Mouse (Mus musculus) midbrain, postnatal 0 days (tissue): ENCODE data around the gene Nr1h5. TPM values are rescaled to one million over a fixed set of nuclear protein-coding genes. Genes with fewer than 3 reads are reported as not detected.

ENCODE experiments used
- ATAC-seq: fragments of 200-750 bp; cut with Nextera tagmentation; 2 replicates; pipeline ENCODE4 v1.8.0; 2017; ENCODE audit warnings: moderate number of reproducible peaks, mild to moderate bottlenecking, moderate TSS enrichment, moderate library complexity; ENCODE audit not compliant: low FRiP score
- DNase-seq: peaks from one replicate; pipeline ENCODE4 v3.0.0-alpha.2; 2015; ENCODE audit warnings: low spot score
- H3K27ac ChIP-seq: fragments of 300-500 bp; sonication (generic); 2 replicates; pipeline ENCODE4 v1.5.1; 2014; ENCODE audit warnings: low read depth, mild to moderate bottlenecking, low read length, mixed read lengths
- H3K27me3 ChIP-seq: fragments of 300-500 bp; sonication (generic); 2 replicates; pipeline ENCODE4 v1.6.1; 2014; ENCODE audit warnings: low read length, control low read depth, mixed read lengths; ENCODE audit not compliant: insufficient read depth
- H3K36me3 ChIP-seq: fragments of 300-500 bp; sonication (generic); 2 replicates; pipeline ENCODE4 v1.6.1; 2014; ENCODE audit warnings: low read length, control low read depth, mixed read lengths; ENCODE audit not compliant: insufficient read depth
- H3K4me1 ChIP-seq: fragments of 300-500 bp; sonication (generic); 2 replicates; pipeline ENCODE4 v1.6.1; 2014; ENCODE audit warnings: mild to moderate bottlenecking, control low read depth, antibody characterized with exemption, low read length, mixed read lengths; ENCODE audit not compliant: insufficient read depth
- H3K4me2 ChIP-seq: fragments of 300-500 bp; sonication (generic); 2 replicates; pipeline ENCODE4 v1.6.1; 2014; ENCODE audit warnings: low read depth, mild to moderate bottlenecking, low read length, mixed read lengths; ENCODE audit not compliant: poor library complexity, severe bottlenecking
- H3K4me3 ChIP-seq: fragments of 300-500 bp; sonication (generic); 2 replicates; pipeline ENCODE4 v1.5.1; 2014; ENCODE audit warnings: low read depth, mild to moderate bottlenecking, low read length, moderate library complexity
- H3K9ac ChIP-seq: fragments of 300-500 bp; sonication (generic); replicated peaks from 2 replicates; pipeline ENCODE4 v1.6.1; 2014; ENCODE audit warnings: mild to moderate bottlenecking, low read length, moderate library complexity, mixed read lengths; ENCODE audit not compliant: poor library complexity, severe bottlenecking
- H3K9me3 ChIP-seq: fragments of 300-500 bp; sonication (generic); 2 replicates; pipeline ENCODE4 v1.6.1; 2016; ENCODE audit warnings: low read length, control low read depth
- CTCF ChIP-seq: IDR thresholded peaks from 2 replicates; pipeline ENCODE4 v1.5.1; 2016; ENCODE audit warnings: antibody characterized with exemption, mild to moderate bottlenecking
- WGBS: fragments of 180-500 bp; shearing (Covaris S2); extraction: QIAGEN DNeasy Blood & Tissue Kit; methylation state at CpG from one replicate; pipeline ENCODE4 v1.1.7; 2014; 5-methylcytosine and 5-hydroxymethylcytosine counted together
- polyA plus RNA-seq: library from polyadenylated mRNA; unstranded; fragments of >200 nt; fragmentation: Nextera tagmentation; extraction: Ambion mirVana; gene quantifications from 2 replicates; pipeline ENCODE4 v1.2.1, GENCODE M21; 2015
- total RNA-seq: library from RNA; depleted of rRNA; stranded (reverse); fragments of >200 nt; gene quantifications from 2 replicates; pipeline ENCODE4 v1.2.3, GENCODE M21; 2014; rRNA removed

Gene Nr1h5
- total RNA-seq (not detected in 2 replicates), polyA plus RNA-seq (0.07 and 0.19 TPM in 2 replicates)

DNA sequence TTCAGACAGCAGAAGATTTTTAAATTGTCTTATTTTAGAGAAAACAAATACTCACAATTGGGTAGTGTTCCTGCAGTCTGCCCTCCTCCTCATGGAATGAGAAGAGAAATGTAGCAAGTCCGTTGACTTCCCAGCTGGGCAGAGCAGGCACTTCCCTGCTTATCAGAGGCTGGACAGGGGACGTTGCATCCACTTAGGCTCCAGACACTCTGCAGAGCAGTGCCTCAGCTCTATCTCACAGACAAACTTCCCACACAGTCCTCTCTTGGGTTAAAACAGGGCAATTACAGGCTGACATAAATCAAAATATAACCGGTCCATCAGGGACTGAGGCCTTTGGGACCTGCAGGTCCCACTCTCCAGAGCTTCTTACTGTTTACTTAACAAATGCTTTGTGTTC is at the start of gene Nr1h5:
Gene Nr1h5 (minus strand): TSS at position 101 of the 400 bp plus-strand sequence.
- no peaks in the 10 kb centered on the region for H3K4me1 ChIP-seq
- no peak within 1 kb of the TSS for H3K9ac ChIP-seq
- no peak within 1 kb of the TSS for H3K27ac ChIP-seq
- TF ChIP-seq CTCF = no peak
- H3K9me3 ChIP-seq = no peaks in the 10 kb centered on the region
- DNase-seq (no peak), ATAC-seq (no peak)
- whole genome bisulfite sequencing = 51% methylated on average over 3 of the region's 3 CpGs
- H3K4me2 ChIP-seq = no peak within 1 kb of the TSS
- no peaks in the 10 kb centered on the region for H3K27me3 ChIP-seq
- H3K4me3 ChIP-seq = no peak within 1 kb of the TSS
- no peaks in the 10 kb centered on the region for H3K36me3 ChIP-seq

DNA sequence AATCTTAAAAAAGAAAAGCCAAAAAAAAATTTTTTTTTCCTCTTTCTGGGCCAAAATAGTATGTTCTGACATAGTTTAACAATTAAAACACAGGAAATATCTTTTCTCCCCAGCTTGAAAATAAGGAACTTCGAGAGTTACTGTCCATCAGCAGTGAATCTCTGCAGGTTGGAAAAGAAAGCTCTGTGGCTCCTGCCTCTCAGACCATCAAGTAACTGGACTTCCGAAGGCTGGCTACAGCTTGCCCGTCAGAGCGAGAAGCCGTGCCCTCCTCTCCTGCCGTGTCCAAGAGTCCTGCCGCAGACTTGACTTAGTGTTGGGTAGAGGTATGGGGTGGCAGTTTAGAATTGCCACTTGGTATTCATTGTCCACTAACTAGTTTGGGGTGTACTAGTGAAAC is 37.7 kb upstream of the Nr1h5 start:
- no peaks in the 10 kb centered on the region for H3K27me3 ChIP-seq
- H3K9me3 ChIP-seq = no peaks in the 10 kb centered on the region
- peaks cover 36% of the 10 kb centered on the region for H3K36me3 ChIP-seq
- no peak overlapping the region for H3K4me3 ChIP-seq
- no peak overlapping the region for H3K9ac ChIP-seq
- H3K4me1 ChIP-seq = peaks cover 2% of the 10 kb centered on the region; the same call in 1 of the 2 replicates
- no peak overlapping the region for H3K27ac ChIP-seq
- TF ChIP-seq CTCF = no peak
- WGBS = 96% methylated on average over 7 of the region's 7 CpGs
- DNase-seq (no peak), ATAC-seq (no peak)
- H3K4me2 ChIP-seq = no peak overlapping the region

DNA sequence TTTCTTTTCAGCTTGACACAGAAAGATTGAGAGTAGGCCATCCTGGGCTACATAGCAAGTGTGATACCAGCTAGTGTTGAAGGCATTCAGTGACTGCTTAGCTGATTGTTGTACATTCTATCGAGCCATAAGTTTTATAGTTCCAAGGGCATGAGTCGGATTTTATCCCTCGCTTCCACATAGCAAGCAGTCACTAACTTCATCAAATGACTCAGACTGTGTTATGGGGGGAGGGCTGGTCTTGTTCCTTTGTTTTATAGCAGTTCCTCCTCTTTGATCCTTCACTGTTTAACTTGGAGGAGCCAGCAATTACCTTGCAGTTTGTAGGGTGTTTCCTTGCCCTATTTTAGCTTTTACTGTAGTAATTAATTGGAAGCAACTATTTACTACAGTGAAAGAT is 33.7 kb upstream of the Nr1h5 start:
- WGBS = 91% methylated on average over 3 of the region's 3 CpGs
- Histone ChIP-seq H3K27me3 (no peaks in the 10 kb centered on the region), H3K9ac (no peak overlapping the region), H3K9me3 (no peaks in the 10 kb centered on the region), H3K36me3 (peaks cover 31% of the 10 kb centered on the region), H3K4me1 (peaks cover 7% of the 10 kb centered on the region; the same call in 1 of the 2 replicates), H3K4me2 (no peak overlapping the region), H3K27ac (no peak overlapping the region), H3K4me3 (no peak overlapping the region)
- DNase-seq (no peak), ATAC-seq (no peak)
- TF ChIP-seq CTCF = no peak

DNA sequence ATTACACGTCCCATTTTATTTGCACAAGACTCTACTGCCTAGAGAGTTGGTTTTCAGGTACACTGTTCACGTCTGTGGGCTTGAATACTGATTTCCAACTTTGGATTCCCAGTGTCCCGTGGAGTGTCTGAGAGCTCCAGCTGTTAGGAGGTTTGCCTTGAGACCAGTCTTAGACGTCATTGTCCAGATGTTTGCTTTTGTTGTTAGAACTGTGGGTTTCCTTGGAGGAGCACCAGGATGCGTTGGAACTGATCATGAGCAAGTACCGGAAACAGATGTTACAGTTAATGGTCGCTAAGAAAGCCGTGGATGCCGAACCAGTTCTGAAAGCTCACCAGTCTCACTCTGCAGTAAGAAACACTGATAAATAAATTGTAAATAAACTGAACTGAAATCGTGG is 33.1 kb upstream of the Nr1h5 start:
- WGBS = 74% methylated on average over 10 of the region's 10 CpGs

DNA sequence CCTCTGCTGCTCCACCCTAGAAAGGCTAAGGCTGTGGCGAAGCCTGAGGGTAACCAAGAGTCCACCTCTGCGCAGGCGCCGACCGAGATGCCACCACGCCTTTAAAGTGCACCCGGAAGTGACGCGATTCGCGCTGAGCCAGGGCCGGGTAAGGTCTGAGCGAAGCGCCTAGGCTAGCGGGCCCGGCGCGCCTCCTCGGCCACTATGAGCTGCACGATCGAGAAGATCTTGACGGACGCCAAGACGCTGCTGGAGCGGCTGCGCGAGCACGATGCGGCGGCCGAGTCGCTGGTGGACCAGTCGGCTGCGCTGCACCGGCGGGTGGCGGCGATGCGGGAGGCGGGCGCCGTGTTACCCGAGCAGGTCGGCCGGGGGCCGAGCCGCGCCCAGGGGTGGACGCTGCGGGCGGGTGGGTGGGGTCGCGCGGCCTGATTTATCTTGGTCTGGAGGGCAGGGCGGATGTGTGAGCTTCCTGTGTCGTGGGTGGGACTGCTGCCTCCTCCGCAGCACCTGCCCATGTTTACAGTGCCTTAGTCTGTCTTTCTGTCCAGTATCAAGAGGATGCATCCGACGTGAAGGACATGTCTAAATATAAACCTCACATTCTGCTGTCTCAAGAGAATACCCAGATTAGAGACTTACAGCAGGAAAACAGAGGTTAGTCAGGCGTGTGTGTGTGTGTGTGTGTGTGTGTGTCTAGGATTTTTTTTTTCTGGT is 31.8 kb upstream of the Nr1h5 start, which contains the start of gene Sike1:
Gene Sike1 (plus strand): TSS at position 104 of the 717 bp plus-strand sequence.
- Histone ChIP-seq H3K4me1 (peaks cover 7% of the 10 kb centered on the region; the same call in 1 of the 2 replicates), H3K4me2 (peak within 1 kb of the TSS; percentile 65), H3K4me3 (peak within 1 kb of the TSS; percentile 85), H3K36me3 (peaks cover 22% of the 10 kb centered on the region), H3K27me3 (no peaks in the 10 kb centered on the region), H3K9me3 (no peaks in the 10 kb centered on the region), H3K27ac (peak within 1 kb of the TSS; percentile 82), H3K9ac (peak within 1 kb of the TSS; percentile 90)
- DNase-seq = peak; percentile 93
- under 1% methylated on average over 41 of the region's 60 CpGs for whole genome bisulfite sequencing
- ATAC-seq = peak; percentile 97
- TF ChIP-seq CTCF = no peak

More for the DNA sequence above, 33.1 kb upstream of the Nr1h5 start:
- peaks cover 7% of the 10 kb centered on the region; the same call in 1 of the 2 replicates for H3K4me1 ChIP-seq
- no peak overlapping the region for H3K4me2 ChIP-seq
- H3K27ac ChIP-seq = no peak overlapping the region
- TF ChIP-seq CTCF = no peak
- ATAC-seq (no peak), DNase-seq (no peak)
- H3K9me3 ChIP-seq = no peaks in the 10 kb centered on the region
- no peaks in the 10 kb centered on the region for H3K27me3 ChIP-seq
- H3K9ac ChIP-seq = no peak overlapping the region
- H3K36me3 ChIP-seq = peaks cover 26% of the 10 kb centered on the region
- H3K4me3 ChIP-seq = peak overlapping the region; percentile 85; the same call in 1 of the 2 replicates

DNA sequence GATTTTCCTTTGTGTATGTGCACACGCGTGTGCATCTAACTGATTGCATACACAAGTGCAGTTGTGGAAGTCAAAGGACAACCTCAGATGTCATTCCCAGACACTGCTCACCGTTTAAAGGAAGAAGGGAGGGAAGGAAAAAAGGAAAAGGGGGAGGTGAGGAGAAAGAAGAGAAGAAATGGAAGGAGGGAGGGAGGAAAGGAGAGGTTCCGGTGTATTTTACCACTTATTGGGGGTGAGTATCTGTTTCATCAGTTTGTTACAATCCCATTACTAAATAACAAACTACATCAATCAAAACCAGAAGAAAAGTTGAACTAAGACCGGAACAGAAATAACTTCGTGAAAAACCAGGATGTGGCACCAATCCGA is 31.3 kb upstream of the Nr1h5 start:
- Histone ChIP-seq H3K9ac (peak overlapping the region; percentile 90; the same call in 1 of the 2 replicates), H3K27ac (peak overlapping the region; percentile 82), H3K4me3 (peak overlapping the region; percentile 85), H3K27me3 (no peaks in the 10 kb centered on the region), H3K36me3 (peaks cover 17% of the 10 kb centered on the region), H3K4me1 (peaks cover 7% of the 10 kb centered on the region; the same call in 1 of the 2 replicates), H3K9me3 (no peaks in the 10 kb centered on the region), H3K4me2 (peak overlapping the region; percentile 65)
- TF ChIP-seq CTCF = no peak
- DNase-seq = no peak
- 46% methylated on average over 7 of the region's 7 CpGs for WGBS
- ATAC-seq = 0 out of 2 replicates have a peak, but pooled peaks have one; percentile 15
